Mouse (Mus musculus) E14TG2a.4 (cell line): ENCODE data around the gene Pjvk.

ENCODE experiments used
- CTCF ChIP-seq: conservative IDR thresholded peaks from 2 replicates; pipeline ENCODE4 v1.5.1; 2014; ENCODE audit warnings: low read length
- NANOG ChIP-seq: IDR thresholded peaks from 2 replicates; pipeline ENCODE4 v1.6.1; 2014; ENCODE audit warnings: borderline replicate concordance, low read length, mixed read lengths
- POU5F1 ChIP-seq: IDR thresholded peaks from 2 replicates; pipeline ENCODE4 v1.6.1; 2014; ENCODE audit warnings: low read length, borderline replicate concordance

DNA sequence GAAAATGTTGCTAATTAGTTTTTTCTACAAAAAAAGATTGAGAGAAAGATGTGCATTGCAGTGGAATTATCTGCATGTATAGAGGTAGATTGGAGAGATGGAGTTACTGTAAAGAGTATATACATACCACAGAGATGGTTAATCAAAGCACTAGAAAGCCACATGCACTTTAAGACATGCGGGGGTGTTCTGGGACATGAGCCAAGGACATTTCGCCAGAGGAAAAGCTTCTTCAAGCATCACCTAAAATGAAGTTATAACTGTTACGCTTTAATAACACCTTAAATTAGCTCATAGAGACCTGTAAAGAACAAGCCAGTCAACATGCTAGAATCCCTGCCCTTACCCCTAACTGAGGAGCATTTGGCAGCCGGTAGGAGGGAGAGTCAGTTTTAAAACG, 18.9 kb downstream of the Pjvk start:
- no peak for TF ChIP-seq POU5F1
- TF ChIP-seq CTCF: no peak
- no peak for TF ChIP-seq NANOG
